Mouse (Mus musculus): Measurements from ENCODE around the gene Ufc1. TPM values are rescaled to one million over a fixed set of nuclear protein-coding genes. Genes with fewer than 3 reads are reported as not detected.
"Not testable (repeated sequence)": the region's sequence is repeated elsewhere in the genome, so short reads cannot be mapped to it uniquely, and the experiment has no call there.

Ufc1 gene
- polyA plus RNA-seq, 1 experiment from 2014 or later: 111 TPM

DNA sequence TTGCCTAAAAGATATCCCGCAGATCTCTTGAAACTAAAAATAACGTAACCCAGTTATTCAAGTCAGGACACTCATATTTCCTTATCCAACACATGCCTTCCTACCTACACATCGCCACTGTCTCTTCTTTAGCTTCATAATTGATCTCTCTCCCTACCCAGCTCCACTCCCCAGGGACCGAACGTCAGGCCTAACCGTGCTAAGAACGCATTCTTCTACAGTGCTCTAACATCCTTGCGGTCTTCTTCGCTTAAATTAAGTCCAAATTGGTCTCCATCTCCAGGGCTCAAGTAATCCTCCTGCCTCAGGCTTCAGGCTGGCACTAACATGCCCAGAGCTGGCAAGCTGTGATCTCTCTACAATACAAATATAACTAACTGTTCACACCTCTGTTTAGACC lies 33.4 kb upstream of the Ufc1 start:
- Histone ChIP-seq H3K4me1 (ENCODE audit: control insufficient read depth in 2 of 2, insufficient read depth in 2 of 2, low read length in 2 of 2) (peaks cover 0 to 37% of the 10 kb centered on the region in 2 experiments; a peak in 3 of 4 replicates), H3K36me3 (ENCODE audit: control insufficient read depth, insufficient read depth, low read length) (peaks cover 15% of the 10 kb centered on the region), H3K4me3 (ENCODE audit: control insufficient read depth in 1 of 2, insufficient read depth in 1 of 2, low read depth in 1 of 2, low read length in 2 of 2) (peak overlapping the region; percentile 80 to 88), H3K27ac (replicated peaks in 1 of 2; ENCODE audit: control insufficient read depth in 1 of 2, insufficient read depth in 1 of 2, low read depth in 2 of 2, low read length in 2 of 2) (peak overlapping the region; percentile 98), H3K9me3 (ENCODE audit: control insufficient read depth, low read length) (no peaks in the 10 kb centered on the region), H3K27me3 (ENCODE audit: control insufficient read depth, insufficient read depth, low read length) (no peaks in the 10 kb centered on the region), H3K4me2 (ENCODE audit: low read length) (peak overlapping the region; percentile 93), H3K9ac (ENCODE audit: low read length) (peak overlapping the region; percentile 90)
- ATAC-seq (ENCODE audit: insufficient number of reproducible peaks, insufficient read depth, low FRiP score, low read depth): no peak
- 20% methylated on average over 9 of the region's 9 CpGs for WGBS

DNA sequence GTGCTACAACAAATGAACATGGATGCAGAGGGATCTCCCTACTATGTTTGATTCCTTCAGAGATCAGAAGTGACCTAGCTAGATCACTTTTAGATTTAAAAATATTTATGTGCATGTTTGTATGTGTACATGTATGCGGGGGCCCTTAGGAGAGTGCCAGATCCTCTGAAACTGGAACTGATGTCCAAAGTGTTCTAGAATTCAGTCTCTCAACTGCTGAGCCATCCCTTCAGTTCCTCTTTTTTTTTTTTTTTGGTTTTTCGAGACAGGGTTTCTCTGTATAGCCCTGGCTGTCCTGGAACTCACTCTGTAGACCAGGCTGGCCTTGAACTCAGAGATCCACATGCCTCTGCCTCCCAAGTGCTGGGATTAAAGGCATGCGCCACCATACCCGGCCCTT lies 31.8 kb upstream of the Ufc1 start:
- not testable (repeated sequence) for ATAC-seq (ENCODE audit: insufficient number of reproducible peaks, insufficient read depth, low FRiP score, low read depth); H3K9me3 ChIP-seq (ENCODE audit: control insufficient read depth, low read length); H3K9ac ChIP-seq (ENCODE audit: low read length); H3K27ac ChIP-seq (replicated peaks in 1 of 2; ENCODE audit: control insufficient read depth in 1 of 2, insufficient read depth in 1 of 2, low read depth in 2 of 2, low read length in 2 of 2); H3K4me2 ChIP-seq (ENCODE audit: low read length); H3K4me3 ChIP-seq (ENCODE audit: control insufficient read depth in 1 of 2, insufficient read depth in 1 of 2, low read depth in 1 of 2, low read length in 2 of 2); H3K27me3 ChIP-seq (ENCODE audit: control insufficient read depth, insufficient read depth, low read length)
- 80% methylated on average over 4 of the region's 4 CpGs for WGBS
- H3K4me1 ChIP-seq (ENCODE audit: control insufficient read depth in 2 of 2, insufficient read depth in 2 of 2, low read length in 2 of 2): peaks cover 0 to 27% of the 10 kb centered on the region in 2 experiments; a peak in 3 of 4 replicates
- H3K36me3 ChIP-seq (ENCODE audit: control insufficient read depth, insufficient read depth, low read length): peaks cover 11% of the 10 kb centered on the region; the same call in 1 of the 2 replicates

DNA sequence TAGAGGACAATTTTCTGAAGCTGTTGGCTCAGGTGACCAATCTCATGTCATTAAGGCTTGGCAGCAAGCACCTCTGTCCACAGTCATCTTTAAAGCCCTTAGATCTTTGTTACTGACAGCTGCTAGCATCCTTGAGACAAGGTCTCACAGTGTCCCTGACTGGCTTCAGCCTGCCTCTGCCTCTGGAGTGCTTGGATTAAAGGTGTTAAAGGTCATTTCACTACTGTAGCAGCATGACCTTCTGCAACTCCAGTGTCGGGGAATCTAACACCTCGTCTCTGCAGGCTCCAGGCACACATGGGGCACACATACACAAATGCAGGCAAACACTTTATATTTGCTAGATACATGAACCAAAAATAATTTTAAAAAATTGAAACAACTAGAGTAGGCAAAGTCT lies 30.7 kb upstream of the Ufc1 start:
- H3K4me2 ChIP-seq (ENCODE audit: low read length): no peak overlapping the region
- no peak overlapping the region for H3K27ac ChIP-seq (replicated peaks in 1 of 2; ENCODE audit: control insufficient read depth in 1 of 2, insufficient read depth in 1 of 2, low read depth in 2 of 2, low read length in 2 of 2)
- WGBS: 70% methylated on average over 2 of the region's 2 CpGs
- H3K4me3 ChIP-seq (ENCODE audit: control insufficient read depth in 1 of 2, insufficient read depth in 1 of 2, low read depth in 1 of 2, low read length in 2 of 2): no peak overlapping the region
- H3K4me1 ChIP-seq (ENCODE audit: control insufficient read depth in 2 of 2, insufficient read depth in 2 of 2, low read length in 2 of 2): peaks cover 0 to 17% of the 10 kb centered on the region in 2 experiments; a peak in 2 of 4 replicates
- H3K9ac ChIP-seq (ENCODE audit: low read length): no peak overlapping the region
- no peaks in the 10 kb centered on the region for H3K9me3 ChIP-seq (ENCODE audit: control insufficient read depth, low read length)
- peaks cover 11% of the 10 kb centered on the region; the same call in 1 of the 2 replicates for H3K36me3 ChIP-seq (ENCODE audit: control insufficient read depth, insufficient read depth, low read length)
- no peaks in the 10 kb centered on the region for H3K27me3 ChIP-seq (ENCODE audit: control insufficient read depth, insufficient read depth, low read length)
- no peak for ATAC-seq (ENCODE audit: insufficient number of reproducible peaks, insufficient read depth, low FRiP score, low read depth)

DNA sequence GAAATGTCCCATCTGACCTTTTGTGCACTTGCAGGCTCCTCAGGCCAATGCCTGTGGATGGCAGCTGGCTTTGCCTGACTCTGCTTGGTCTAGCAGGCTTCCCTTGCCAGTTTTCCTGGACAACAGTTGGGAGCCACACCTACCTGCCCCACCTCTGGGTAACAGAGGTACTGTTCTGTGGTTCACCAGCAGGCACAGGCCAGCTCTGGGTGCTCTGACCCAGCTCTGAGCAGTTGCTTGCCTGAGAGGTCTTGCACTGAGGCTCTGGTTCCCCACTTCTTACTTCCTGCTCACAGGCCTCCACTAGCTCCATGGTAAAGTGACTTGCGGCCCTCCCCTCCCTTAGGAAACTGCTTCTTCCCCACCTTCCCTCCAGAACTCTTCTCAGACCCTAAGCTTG lies 27.2 kb upstream of the Ufc1 start:
- no peak overlapping the region for H3K27ac ChIP-seq (replicated peaks in 1 of 2; ENCODE audit: control insufficient read depth in 1 of 2, insufficient read depth in 1 of 2, low read depth in 2 of 2, low read length in 2 of 2)
- no peak overlapping the region for H3K9ac ChIP-seq (ENCODE audit: low read length)
- no peaks in the 10 kb centered on the region for H3K4me1 ChIP-seq (ENCODE audit: control insufficient read depth in 2 of 2, insufficient read depth in 2 of 2, low read length in 2 of 2)
- H3K36me3 ChIP-seq (ENCODE audit: control insufficient read depth, insufficient read depth, low read length): peaks cover 8% of the 10 kb centered on the region; the same call in 1 of the 2 replicates
- H3K9me3 ChIP-seq (ENCODE audit: control insufficient read depth, low read length): no peaks in the 10 kb centered on the region
- no peaks in the 10 kb centered on the region for H3K27me3 ChIP-seq (ENCODE audit: control insufficient read depth, insufficient read depth, low read length)
- no peak for ATAC-seq (ENCODE audit: insufficient number of reproducible peaks, insufficient read depth, low FRiP score, low read depth)
- no peak overlapping the region for H3K4me3 ChIP-seq (ENCODE audit: control insufficient read depth in 1 of 2, insufficient read depth in 1 of 2, low read depth in 1 of 2, low read length in 2 of 2)
- H3K4me2 ChIP-seq (ENCODE audit: low read length): no peak overlapping the region
- 80% methylated on average over 1 of the region's 1 CpGs for WGBS

DNA sequence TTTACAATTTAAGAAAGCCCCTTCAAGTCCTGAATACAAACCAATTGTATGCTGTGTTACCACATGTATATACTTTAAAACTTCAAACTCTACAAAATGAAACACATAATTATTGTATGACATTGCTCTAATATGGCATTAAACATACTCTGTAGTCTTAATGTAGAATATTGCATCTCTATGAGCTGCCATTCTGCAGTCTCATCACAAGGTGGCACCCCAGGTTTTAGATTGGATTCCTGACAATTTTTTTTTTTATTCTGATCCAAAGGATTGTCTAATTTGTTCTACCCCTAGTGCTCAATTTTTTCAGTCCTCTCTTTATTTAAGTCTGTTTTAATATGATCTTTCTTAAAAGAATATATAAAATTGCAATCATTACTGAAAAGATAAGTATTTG lies 26.6 kb upstream of the Ufc1 start:
- no peak overlapping the region for H3K4me3 ChIP-seq (ENCODE audit: control insufficient read depth in 1 of 2, insufficient read depth in 1 of 2, low read depth in 1 of 2, low read length in 2 of 2)
- no peak overlapping the region for H3K9ac ChIP-seq (ENCODE audit: low read length)
- H3K9me3 ChIP-seq (ENCODE audit: control insufficient read depth, low read length): no peaks in the 10 kb centered on the region
- H3K4me2 ChIP-seq (ENCODE audit: low read length): no peak overlapping the region
- H3K4me1 ChIP-seq (ENCODE audit: control insufficient read depth in 2 of 2, insufficient read depth in 2 of 2, low read length in 2 of 2): no peaks in the 10 kb centered on the region
- H3K36me3 ChIP-seq (ENCODE audit: control insufficient read depth, insufficient read depth, low read length): peaks cover 8% of the 10 kb centered on the region; the same call in 1 of the 2 replicates
- H3K27me3 ChIP-seq (ENCODE audit: control insufficient read depth, insufficient read depth, low read length): no peaks in the 10 kb centered on the region
- H3K27ac ChIP-seq (replicated peaks in 1 of 2; ENCODE audit: control insufficient read depth in 1 of 2, insufficient read depth in 1 of 2, low read depth in 2 of 2, low read length in 2 of 2): no peak overlapping the region
- no peak for ATAC-seq (ENCODE audit: insufficient number of reproducible peaks, insufficient read depth, low FRiP score, low read depth)

DNA sequence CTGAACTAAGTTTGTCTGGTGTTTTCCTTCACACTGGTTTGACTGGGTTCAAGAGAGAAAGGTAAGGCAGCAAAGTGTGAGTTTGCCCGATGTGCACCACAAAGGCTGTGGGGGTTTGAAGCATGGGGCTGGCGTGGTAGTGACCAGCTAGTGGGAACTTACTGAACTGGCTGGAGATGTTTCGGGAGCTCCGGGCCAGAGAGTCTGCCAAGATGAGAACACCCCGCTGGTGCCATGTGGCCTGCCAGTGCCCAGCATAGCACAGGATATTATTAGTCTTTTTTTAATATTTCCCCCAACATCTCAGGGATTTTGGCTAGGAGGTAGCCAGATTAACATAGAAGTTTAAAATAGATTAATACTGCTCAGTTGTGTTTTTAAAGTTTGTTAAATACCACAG lies 25.3 kb upstream of the Ufc1 start:
- WGBS: 20% methylated on average over 5 of the region's 5 CpGs
- Histone ChIP-seq H3K4me2 (ENCODE audit: low read length) (peak overlapping the region; percentile 59), H3K27me3 (ENCODE audit: control insufficient read depth, insufficient read depth, low read length) (no peaks in the 10 kb centered on the region), H3K4me3 (ENCODE audit: control insufficient read depth in 1 of 2, insufficient read depth in 1 of 2, low read depth in 1 of 2, low read length in 2 of 2) (peak overlapping the region; percentile 16 to 19), H3K27ac (replicated peaks in 1 of 2; ENCODE audit: control insufficient read depth in 1 of 2, insufficient read depth in 1 of 2, low read depth in 2 of 2, low read length in 2 of 2) (no peak overlapping the region), H3K9me3 (ENCODE audit: control insufficient read depth, low read length) (no peaks in the 10 kb centered on the region), H3K4me1 (ENCODE audit: control insufficient read depth in 2 of 2, insufficient read depth in 2 of 2, low read length in 2 of 2) (no peaks in the 10 kb centered on the region), H3K36me3 (ENCODE audit: control insufficient read depth, insufficient read depth, low read length) (no peaks in the 10 kb centered on the region), H3K9ac (ENCODE audit: low read length) (peak overlapping the region; percentile 56; the same call in 1 of the 2 replicates)
- ATAC-seq (ENCODE audit: insufficient number of reproducible peaks, insufficient read depth, low FRiP score, low read depth): no peak

DNA sequence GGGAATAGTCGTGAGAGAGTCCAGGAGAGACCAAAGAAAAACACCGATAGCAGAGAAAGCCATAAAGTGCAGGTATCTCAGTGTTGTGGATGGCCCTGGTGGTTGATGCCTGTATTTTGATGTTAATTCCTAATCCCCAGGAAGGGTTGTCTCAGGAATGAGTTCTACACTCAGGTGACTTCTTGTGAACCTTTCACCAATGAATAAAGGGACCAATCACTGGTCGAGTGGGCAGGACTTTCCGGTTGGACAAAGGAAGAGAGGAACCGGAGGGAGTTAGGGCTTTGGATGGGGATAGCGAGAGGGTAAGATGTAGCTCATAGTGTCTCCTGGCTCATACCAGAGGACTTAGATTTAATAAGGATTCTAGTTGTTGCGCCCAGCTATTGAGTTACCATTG lies 24.9 kb upstream of the Ufc1 start:
- Histone ChIP-seq H3K27ac (replicated peaks in 1 of 2; ENCODE audit: control insufficient read depth in 1 of 2, insufficient read depth in 1 of 2, low read depth in 2 of 2, low read length in 2 of 2) (no peak overlapping the region), H3K4me1 (ENCODE audit: control insufficient read depth in 2 of 2, insufficient read depth in 2 of 2, low read length in 2 of 2) (no peaks in the 10 kb centered on the region), H3K4me3 (ENCODE audit: control insufficient read depth in 1 of 2, insufficient read depth in 1 of 2, low read depth in 1 of 2, low read length in 2 of 2) (peak overlapping the region; percentile 16 to 19), H3K27me3 (ENCODE audit: control insufficient read depth, insufficient read depth, low read length) (no peaks in the 10 kb centered on the region), H3K36me3 (ENCODE audit: control insufficient read depth, insufficient read depth, low read length) (no peaks in the 10 kb centered on the region), H3K9me3 (ENCODE audit: control insufficient read depth, low read length) (no peaks in the 10 kb centered on the region), H3K4me2 (ENCODE audit: low read length) (peak overlapping the region; percentile 59), H3K9ac (ENCODE audit: low read length) (peak overlapping the region; percentile 56; the same call in 1 of the 2 replicates)
- 18% methylated on average over 7 of the region's 7 CpGs for WGBS
- no peak for ATAC-seq (ENCODE audit: insufficient number of reproducible peaks, insufficient read depth, low FRiP score, low read depth)

DNA sequence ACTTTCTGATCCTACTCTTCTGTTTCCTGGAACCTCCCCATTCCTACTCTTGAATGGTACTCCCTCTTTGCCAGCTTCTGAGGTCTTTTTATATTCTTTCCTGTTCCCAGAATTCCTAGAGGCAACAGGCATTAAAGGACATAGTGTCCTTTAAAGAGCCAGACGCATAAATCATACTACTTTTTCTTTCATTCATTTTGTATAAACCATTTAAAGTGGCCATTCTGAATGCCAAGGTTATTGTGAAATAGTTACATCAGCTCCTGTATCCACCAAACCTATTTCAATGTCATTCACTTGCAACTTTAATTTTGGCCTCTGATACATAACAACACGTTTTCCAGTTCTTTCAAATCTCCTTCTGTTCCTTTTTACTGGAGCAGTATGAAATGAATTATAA lies 14.5 kb upstream of the Ufc1 start:
- 72% methylated on average over 2 of the region's 2 CpGs for WGBS

More for the DNA sequence above, 14.5 kb upstream of the Ufc1 start:
- Histone ChIP-seq H3K4me3 (ENCODE audit: control insufficient read depth in 1 of 2, insufficient read depth in 1 of 2, low read depth in 1 of 2, low read length in 2 of 2) (no peak overlapping the region), H3K9ac (ENCODE audit: low read length) (no peak overlapping the region), H3K27ac (replicated peaks in 1 of 2; ENCODE audit: control insufficient read depth in 1 of 2, insufficient read depth in 1 of 2, low read depth in 2 of 2, low read length in 2 of 2) (no peak overlapping the region), H3K4me2 (ENCODE audit: low read length) (no peak overlapping the region), H3K27me3 (ENCODE audit: control insufficient read depth, insufficient read depth, low read length) (no peaks in the 10 kb centered on the region), H3K9me3 (ENCODE audit: control insufficient read depth, low read length) (no peaks in the 10 kb centered on the region), H3K4me1 (ENCODE audit: control insufficient read depth in 2 of 2, insufficient read depth in 2 of 2, low read length in 2 of 2) (no peaks in the 10 kb centered on the region), H3K36me3 (ENCODE audit: control insufficient read depth, insufficient read depth, low read length) (no peaks in the 10 kb centered on the region)
- no peak for ATAC-seq (ENCODE audit: insufficient number of reproducible peaks, insufficient read depth, low FRiP score, low read depth)
